Mouse (Mus musculus) forebrain, embryonic 15.5 days (tissue): ENCODE data around the gene Parp1. TPM values are rescaled to one million over a fixed set of nuclear protein-coding genes. Genes with fewer than 3 reads are reported as not detected.

Experiments used
- ATAC-seq: fragments of 200-750 bp; cut with Nextera tagmentation; replicated peaks from 2 replicates; pipeline ENCODE4 v1.8.0; 2017; ENCODE audit warnings: mild to moderate bottlenecking, moderate TSS enrichment, moderate library complexity
- H3K27ac ChIP-seq: fragments of 300-500 bp; sonication (generic); replicated peaks from 2 replicates; pipeline ENCODE4 v1.5.1; 2015; ENCODE audit warnings: mild to moderate bottlenecking, inconsistent platforms
- H3K27me3 ChIP-seq: fragments of 300-500 bp; sonication (generic); 2 replicates; pipeline ENCODE4 v1.6.1; 2015; ENCODE audit warnings: inconsistent platforms
- H3K36me3 ChIP-seq: fragments of 300-500 bp; sonication (generic); 2 replicates; pipeline ENCODE4 v1.6.1; 2015; ENCODE audit warnings: mild to moderate bottlenecking, inconsistent platforms
- H3K4me1 ChIP-seq: fragments of 300-500 bp; sonication (generic); 2 replicates; pipeline ENCODE4 v1.6.1; 2015; ENCODE audit warnings: inconsistent platforms
- H3K4me2 ChIP-seq: fragments of 300-500 bp; sonication (generic); replicated peaks from 2 replicates; pipeline ENCODE4 v1.6.1; 2015; ENCODE audit warnings: mild to moderate bottlenecking, inconsistent platforms
- H3K4me3 ChIP-seq: fragments of 300-500 bp; sonication (generic); 2 replicates; pipeline ENCODE4 v1.5.1; 2015; ENCODE audit warnings: mild to moderate bottlenecking, inconsistent platforms
- H3K9ac ChIP-seq: fragments of 300-500 bp; sonication (generic); replicated peaks from 2 replicates; pipeline ENCODE4 v1.6.1; 2015; ENCODE audit warnings: mild to moderate bottlenecking, inconsistent platforms
- H3K9me3 ChIP-seq: fragments of 300-500 bp; sonication (generic); 2 replicates; pipeline ENCODE4 v1.6.1; 2016; ENCODE audit warnings: inconsistent platforms
- WGBS: fragments of 180-500 bp; shearing (Covaris S2); methylation state at CpG from one replicate; pipeline ENCODE4 v1.1.7; 2015; ENCODE audit warnings: mixed read lengths; 5-methylcytosine and 5-hydroxymethylcytosine counted together
- polyA plus RNA-seq: library from polyadenylated mRNA; unstranded; fragments of >200 nt; fragmentation: Nextera tagmentation; extraction: Ambion mirVana; gene quantifications from 2 replicates; pipeline ENCODE4 v1.2.1, GENCODE M21; 2015

The Parp1 gene
- 144 and 147 TPM in 2 replicates for polyA plus RNA-seq

GRCm38 (mm10) chr1:180568761-180569452 is at the start of gene Parp1:
TSS of gene Parp1 (plus strand) at chr1:180568924.
- WGBS, result under 1% methylated on average over 63 of the region's 67 CpGs
- peak; percentile 98 for ATAC-seq
- H3K27me3 ChIP-seq, result no peaks in the 10 kb centered on the region
- peaks cover 5% of the 10 kb centered on the region for H3K36me3 ChIP-seq
- peak within 1 kb of the TSS; percentile 91 for H3K27ac ChIP-seq
- H3K9me3 ChIP-seq, result no peaks in the 10 kb centered on the region
- H3K4me1 ChIP-seq, result peaks cover 33% of the 10 kb centered on the region
- peak within 1 kb of the TSS; percentile 77 for H3K4me2 ChIP-seq
- H3K9ac ChIP-seq, result peak within 1 kb of the TSS; percentile 84
- peak within 1 kb of the TSS; percentile 70 for H3K4me3 ChIP-seq

DNA sequence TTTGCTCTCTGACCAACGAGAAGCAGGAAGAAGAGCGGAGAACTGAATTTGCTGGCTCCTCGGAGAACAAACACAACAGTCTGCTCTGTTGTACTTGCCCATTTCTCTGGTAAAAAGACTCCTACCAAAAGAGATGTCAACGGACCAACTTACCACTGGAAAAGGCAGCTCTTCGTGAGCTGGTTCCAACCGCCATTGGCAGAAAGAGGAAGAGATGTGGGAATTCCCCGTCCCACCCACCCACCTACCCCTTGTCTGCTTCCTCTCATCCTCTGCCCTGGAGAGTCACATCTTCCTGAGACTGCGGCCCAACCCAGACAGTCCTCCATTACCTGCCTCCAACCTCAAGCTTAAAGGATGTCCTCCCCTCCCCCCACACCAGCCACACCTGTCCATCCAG is 49.2 kb upstream of the Parp1 start:
- Histone ChIP-seq H3K36me3 (no peaks in the 10 kb centered on the region), H3K4me3 (no peak overlapping the region), H3K27ac (no peak overlapping the region), H3K4me1 (peaks cover 6% of the 10 kb centered on the region), H3K9ac (no peak overlapping the region), H3K27me3 (no peaks in the 10 kb centered on the region), H3K4me2 (no peak overlapping the region), H3K9me3 (no peaks in the 10 kb centered on the region)
- no peak for ATAC-seq
- 91% methylated on average over 8 of the region's 8 CpGs for WGBS

- Histone ChIP-seq H3K4me2 (no peak overlapping the region), H3K4me1 (peaks cover 6% of the 10 kb centered on the region), H3K27ac (peak overlapping the region; percentile 47), H3K27me3 (no peaks in the 10 kb centered on the region), H3K9me3 (no peaks in the 10 kb centered on the region), H3K36me3 (no peaks in the 10 kb centered on the region), H3K9ac (no peak overlapping the region), H3K4me3 (no peak overlapping the region)
- ATAC-seq, result no peak
- 15% methylated on average over 7 of the region's 7 CpGs for WGBS
These were observed 48.5 kb upstream of the Parp1 start for GRCm38 (mm10) chr1:180520190-180520589.

DNA sequence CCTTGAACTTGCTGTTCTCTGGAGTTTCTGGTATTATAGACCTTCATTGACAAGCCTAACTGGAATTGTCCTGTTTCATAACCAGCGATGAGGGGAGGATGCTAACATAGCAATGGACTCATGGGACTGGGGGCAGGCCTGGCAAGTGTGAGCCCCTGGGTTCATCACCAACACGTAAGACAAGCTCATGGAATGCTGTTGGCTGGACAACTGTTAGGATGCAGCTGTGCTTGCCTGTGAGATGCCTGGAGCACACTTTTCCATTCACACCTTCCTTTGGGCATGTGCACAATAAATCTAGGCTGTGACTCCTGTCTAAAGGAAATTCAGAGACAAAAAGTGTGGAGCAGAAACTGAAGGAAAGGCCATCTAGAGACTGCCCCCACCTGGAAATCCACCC is 45.4 kb upstream of the Parp1 start:
- Histone ChIP-seq H3K9ac (no peak overlapping the region), H3K27me3 (no peaks in the 10 kb centered on the region), H3K4me3 (no peak overlapping the region), H3K4me2 (no peak overlapping the region), H3K27ac (no peak overlapping the region), H3K36me3 (no peaks in the 10 kb centered on the region), H3K9me3 (no peaks in the 10 kb centered on the region), H3K4me1 (peaks cover 6% of the 10 kb centered on the region)
- WGBS, result 89% methylated on average over 2 of the region's 2 CpGs
- no peak for ATAC-seq

- peaks cover under 1% of the 10 kb centered on the region; the same call in 1 of the 2 replicates for H3K4me1 ChIP-seq
- 67% methylated on average over 1 of the region's 1 CpGs for WGBS
- no peaks in the 10 kb centered on the region for H3K9me3 ChIP-seq
- no peak overlapping the region for H3K27ac ChIP-seq
- no peak for ATAC-seq
- no peak overlapping the region for H3K4me3 ChIP-seq
- no peak overlapping the region for H3K9ac ChIP-seq
- no peak overlapping the region for H3K4me2 ChIP-seq
- H3K36me3 ChIP-seq, result no peaks in the 10 kb centered on the region
- no peaks in the 10 kb centered on the region for H3K27me3 ChIP-seq
These were observed 43.4 kb upstream of the Parp1 start for GRCm38 (mm10) chr1:180525301-180525700.

DNA sequence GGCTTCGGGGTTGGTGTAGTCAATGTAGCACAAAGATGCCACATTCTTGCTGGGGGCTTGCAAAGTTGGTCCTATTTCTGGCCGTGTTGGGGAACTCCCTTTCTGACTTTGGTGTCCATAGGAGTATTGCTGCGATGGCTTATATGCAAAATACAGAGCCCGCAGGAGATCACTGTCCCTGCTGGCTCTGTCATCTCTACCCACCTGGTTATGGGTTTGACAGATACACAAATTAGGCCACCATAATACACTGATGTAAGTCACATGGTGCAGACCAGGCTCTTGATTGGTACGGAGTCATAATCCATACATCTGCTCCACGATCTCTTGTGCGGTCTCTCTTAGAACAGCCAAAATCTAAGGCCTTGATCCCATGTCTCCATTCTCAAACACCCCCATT is 38.9 kb upstream of the Parp1 start:
- no peak overlapping the region for H3K9ac ChIP-seq
- no peak overlapping the region for H3K4me2 ChIP-seq
- H3K9me3 ChIP-seq, result 0 out of 2 replicates have a peak, but pooled peaks cover 4% of the 10 kb centered on the region
- no peaks in the 10 kb centered on the region for H3K4me1 ChIP-seq
- 93% methylated on average over 7 of the region's 7 CpGs for WGBS
- no peak for ATAC-seq
- H3K27me3 ChIP-seq, result no peaks in the 10 kb centered on the region
- no peak overlapping the region for H3K27ac ChIP-seq
- no peak overlapping the region for H3K4me3 ChIP-seq
- H3K36me3 ChIP-seq, result no peaks in the 10 kb centered on the region

GRCm38 (mm10) chr1:180530457-180531263 is 38.1 kb upstream of the Parp1 start:
- WGBS, result 70% methylated on average over 8 of the region's 8 CpGs

DNA sequence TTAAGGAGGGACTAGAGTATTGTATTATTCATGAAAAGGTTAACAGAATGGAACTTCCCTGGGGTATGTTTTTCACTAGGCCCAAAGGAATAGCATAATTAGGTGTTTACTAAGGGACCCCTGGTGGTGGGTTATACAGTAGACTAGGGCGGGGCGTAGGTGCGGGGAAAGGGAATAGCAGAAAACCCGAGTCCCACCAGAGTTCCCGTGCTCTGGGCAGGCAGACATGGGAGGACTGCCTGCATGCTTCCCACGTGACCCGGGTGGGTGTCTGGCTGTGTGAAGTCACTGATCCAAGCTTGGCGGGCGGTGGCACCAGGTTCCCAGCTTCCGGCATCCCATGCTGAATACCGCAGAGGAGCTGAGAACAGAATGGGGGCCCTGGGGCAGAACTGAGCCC is 36.1 kb upstream of the Parp1 start:
- Histone ChIP-seq H3K9me3 (0 out of 2 replicates have a peak, but pooled peaks cover 4% of the 10 kb centered on the region), H3K4me1 (no peaks in the 10 kb centered on the region)
- WGBS, result 95% methylated on average over 11 of the region's 11 CpGs

More at GRCm38 (mm10) chr1:180530457-180531263, 38.1 kb upstream of the Parp1 start:
- H3K27ac ChIP-seq, result no peak overlapping the region
- no peaks in the 10 kb centered on the region for H3K4me1 ChIP-seq
- H3K27me3 ChIP-seq, result no peaks in the 10 kb centered on the region
- H3K9me3 ChIP-seq, result 0 out of 2 replicates have a peak, but pooled peaks cover 4% of the 10 kb centered on the region
- ATAC-seq, result no peak
- no peak overlapping the region for H3K4me2 ChIP-seq
- H3K36me3 ChIP-seq, result no peaks in the 10 kb centered on the region
- no peak overlapping the region for H3K9ac ChIP-seq
- H3K4me3 ChIP-seq, result no peak overlapping the region

GRCm38 (mm10) chr1:180536719-180537118 is 32.0 kb upstream of the Parp1 start:
- no peak overlapping the region for H3K4me3 ChIP-seq
- no peaks in the 10 kb centered on the region for H3K27me3 ChIP-seq
- ATAC-seq, result no peak
- H3K4me1 ChIP-seq, result 0 out of 2 replicates have a peak, but pooled peaks cover 8% of the 10 kb centered on the region
- H3K27ac ChIP-seq, result no peak overlapping the region
- H3K4me2 ChIP-seq, result no peak overlapping the region
- 0 out of 2 replicates have a peak, but pooled peaks cover 4% of the 10 kb centered on the region for H3K9me3 ChIP-seq
- no peak overlapping the region for H3K9ac ChIP-seq
- 83% methylated on average over 5 of the region's 5 CpGs for WGBS
- H3K36me3 ChIP-seq, result no peaks in the 10 kb centered on the region

More for the DNA sequence above, 36.1 kb upstream of the Parp1 start:
- Histone ChIP-seq H3K4me2 (no peak overlapping the region), H3K27me3 (no peaks in the 10 kb centered on the region), H3K36me3 (no peaks in the 10 kb centered on the region), H3K9ac (no peak overlapping the region), H3K4me3 (no peak overlapping the region), H3K27ac (no peak overlapping the region)
- no peak for ATAC-seq

GRCm38 (mm10) chr1:180541251-180541650 is 27.5 kb upstream of the Parp1 start:
- ATAC-seq, result no peak
- Histone ChIP-seq H3K36me3 (no peaks in the 10 kb centered on the region), H3K27me3 (no peaks in the 10 kb centered on the region), H3K4me2 (no peak overlapping the region), H3K9me3 (no peaks in the 10 kb centered on the region), H3K4me3 (no peak overlapping the region), H3K4me1 (0 out of 2 replicates have a peak, but pooled peaks cover 14% of the 10 kb centered on the region), H3K9ac (no peak overlapping the region), H3K27ac (no peak overlapping the region)
- WGBS, result 47% methylated on average over 2 of the region's 2 CpGs

- WGBS, result 69% methylated on average over 15 of the region's 15 CpGs
- no peak overlapping the region for H3K9ac ChIP-seq
These were observed 26.6 kb upstream of the Parp1 start for GRCm38 (mm10) chr1:180541883-180542711.

More at GRCm38 (mm10) chr1:180541883-180542711, 26.6 kb upstream of the Parp1 start:
- H3K27me3 ChIP-seq, result no peaks in the 10 kb centered on the region
- H3K4me1 ChIP-seq, result 0 out of 2 replicates have a peak, but pooled peaks cover 14% of the 10 kb centered on the region
- H3K36me3 ChIP-seq, result no peaks in the 10 kb centered on the region
- H3K27ac ChIP-seq, result no peak overlapping the region
- no peak for ATAC-seq
- no peak overlapping the region for H3K4me2 ChIP-seq
- H3K9me3 ChIP-seq, result no peaks in the 10 kb centered on the region
- no peak overlapping the region for H3K4me3 ChIP-seq
